Mouse (Mus musculus) layer of hippocampus, postnatal 25 days (tissue): ENCODE data around the gene Jdp2. TPM values are rescaled to one million over a fixed set of nuclear protein-coding genes. Genes with fewer than 3 reads are reported as not detected.
"Not testable (repeated sequence)": the region's sequence is repeated elsewhere in the genome, so short reads cannot be mapped to it uniquely, and the experiment has no call there.

ENCODE experiments used
- DNase-seq, 2 experiments: peaks; one replicate each; pipeline ENCODE4 v3.0.0; 2022; ENCODE audit warnings: mixed read lengths in 2 of 2, low spot score in 1 of 2; ENCODE audit errors: extremely low spot score in 1 of 2
- total RNA-seq, 2 experiments: library from RNA; stranded (reverse); gene quantifications; 2 replicates each; pipeline ENCODE4 v1.2.3; 2021

Jdp2 gene
- total RNA-seq, 2 experiments from 2014 or later, result 40.6 to 42.3 TPM

- DNase-seq, result no peak
Measured at GRCm38 (mm10) chr12:85631196-85631595, 32.4 kb downstream of the Jdp2 start.

GRCm38 (mm10) chr12:85632321-85632720, 33.5 kb downstream of the Jdp2 start:
- DNase-seq, result no peak

DNA sequence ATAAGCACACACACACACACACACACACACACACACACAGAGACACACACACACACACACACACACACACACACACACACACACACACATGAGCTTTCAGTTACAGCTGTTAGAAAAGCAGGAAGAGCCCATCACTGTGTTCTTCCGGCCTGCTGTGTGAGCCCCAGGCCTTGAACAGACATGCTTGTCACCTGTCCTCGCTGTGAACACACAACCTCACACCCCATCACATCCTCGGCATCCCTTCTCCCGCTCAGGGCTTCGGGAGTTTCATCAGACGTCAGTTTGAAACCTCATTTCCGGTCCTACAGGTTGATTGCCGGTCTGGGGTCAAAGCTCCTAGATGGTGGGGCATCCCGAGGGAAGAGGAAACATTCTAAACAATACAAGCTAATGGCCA, 39.1 kb downstream of the Jdp2 start:
- no peak for DNase-seq

DNA sequence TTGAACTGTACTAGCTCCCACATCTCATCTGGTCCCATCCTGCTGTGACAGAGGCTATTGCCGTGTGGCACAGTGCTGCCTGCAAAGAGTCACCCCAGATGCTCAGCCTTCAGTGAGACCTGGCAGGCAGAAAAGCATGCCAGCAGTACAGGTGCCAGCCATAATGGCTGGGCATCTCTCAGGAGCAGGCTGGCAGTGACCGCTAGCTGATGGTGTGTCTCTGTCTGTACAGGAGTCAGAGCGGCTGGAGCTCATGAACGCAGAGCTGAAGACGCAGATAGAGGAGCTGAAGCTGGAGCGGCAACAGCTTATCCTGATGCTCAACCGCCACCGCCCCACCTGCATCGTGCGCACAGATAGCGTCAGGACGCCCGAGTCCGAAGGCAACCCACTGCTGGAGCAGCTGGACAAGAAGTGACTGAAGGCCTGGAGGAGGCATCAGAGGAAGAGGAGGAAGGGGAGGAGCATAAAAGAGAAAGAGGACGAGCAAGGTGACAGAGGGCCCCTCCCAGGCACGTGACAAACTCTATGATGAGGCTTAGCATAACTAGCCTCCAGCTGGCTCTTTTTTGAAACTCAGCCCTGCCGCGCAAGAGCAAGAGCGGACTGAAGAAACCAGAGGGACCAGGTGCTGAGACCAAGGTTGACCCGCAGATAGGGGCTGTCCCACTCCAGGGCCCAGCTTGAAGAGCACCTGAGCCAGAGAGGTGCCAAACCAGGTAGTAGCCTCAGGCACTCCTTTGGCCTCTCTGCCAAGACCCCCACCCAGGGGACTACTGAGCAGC, 39.9 kb downstream of the Jdp2 start:
- no peak for DNase-seq

DNA sequence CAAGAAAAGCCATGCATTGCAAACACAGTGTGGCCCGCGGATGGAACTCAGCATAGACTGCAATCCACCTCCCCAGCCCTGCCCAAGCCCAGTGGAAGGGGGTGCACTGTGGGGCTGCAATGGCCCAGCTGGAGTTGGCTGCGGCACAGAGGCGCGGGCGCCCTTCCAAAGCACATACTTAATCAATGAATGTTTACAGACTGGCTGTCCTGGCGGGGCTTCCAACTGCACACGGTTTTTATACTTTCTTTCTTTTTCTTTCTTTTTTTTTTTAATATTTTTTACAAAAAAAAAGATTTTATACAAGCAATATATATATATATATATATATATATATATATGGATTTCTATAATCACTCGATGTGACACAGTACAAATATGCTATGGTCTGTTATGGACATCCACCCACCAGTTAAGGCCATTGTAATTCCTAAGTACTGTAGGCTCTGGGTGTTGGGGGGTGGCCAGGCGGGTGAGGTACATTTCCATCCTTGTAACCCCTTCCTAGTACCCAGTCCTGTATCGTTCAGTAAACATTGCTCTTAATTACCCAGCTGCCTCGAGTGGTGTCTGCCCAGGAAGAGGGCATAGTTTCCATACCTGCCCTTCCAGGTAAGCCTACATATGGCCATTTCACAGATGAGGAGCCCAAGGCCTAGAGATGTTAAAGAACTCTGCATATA, 40.6 kb downstream of the Jdp2 start:
- peak in 1 of 2 experiments; percentile 53 for DNase-seq

DNA sequence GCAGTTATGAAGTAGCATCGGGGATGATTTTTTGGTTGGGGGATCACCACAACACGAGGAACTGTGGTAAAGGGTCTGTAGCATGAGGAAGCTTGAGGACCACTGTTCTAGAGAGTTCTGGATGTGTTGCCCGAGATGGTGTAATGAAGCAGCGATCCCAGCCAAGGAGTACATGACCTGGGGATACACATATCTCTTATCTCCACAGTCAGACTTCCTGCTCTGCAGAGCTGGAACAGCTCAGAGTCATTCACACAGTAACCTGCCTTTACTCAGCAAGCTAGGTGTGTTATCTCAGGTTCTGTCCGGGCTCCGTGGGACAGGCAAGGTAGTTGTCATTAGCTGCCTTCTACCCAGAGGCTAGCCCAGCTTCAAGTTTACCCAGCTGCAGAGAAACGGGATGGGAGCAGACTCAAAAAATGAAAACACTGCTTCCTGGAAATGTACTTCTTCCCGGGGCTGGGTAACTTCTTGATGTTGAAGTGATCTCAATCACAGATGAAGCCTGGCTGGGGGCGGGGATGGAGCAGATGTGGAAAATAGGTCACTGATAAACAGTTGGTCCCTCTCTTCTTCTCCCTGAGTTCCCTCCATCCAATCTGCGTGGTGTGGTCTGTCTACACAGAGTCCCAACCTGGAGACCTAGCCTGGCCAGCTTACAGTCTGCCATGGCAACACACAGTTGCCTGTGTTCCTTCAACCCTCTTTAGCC, 42.2 kb downstream of the Jdp2 start:
- no peak for DNase-seq

DNA sequence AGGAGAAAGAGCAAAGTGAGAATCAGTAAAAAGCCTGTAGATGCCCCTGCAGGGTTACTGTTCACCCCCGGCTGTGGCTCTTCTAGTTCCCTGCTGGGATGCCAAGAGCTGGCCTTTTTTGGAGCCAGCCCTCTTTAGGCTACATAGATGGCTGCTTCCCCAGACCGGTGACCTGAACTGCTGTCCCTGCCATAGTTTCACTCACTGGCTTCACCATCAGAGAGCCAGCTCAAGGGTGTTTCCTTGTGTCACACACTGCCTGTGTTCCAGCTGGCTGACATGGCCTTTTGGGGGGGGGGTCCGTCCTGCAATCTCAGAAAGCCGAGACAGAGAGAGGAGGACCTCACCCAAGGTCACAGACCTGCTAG, 42.7 kb downstream of the Jdp2 start:
- DNase-seq, result no peak

DNA sequence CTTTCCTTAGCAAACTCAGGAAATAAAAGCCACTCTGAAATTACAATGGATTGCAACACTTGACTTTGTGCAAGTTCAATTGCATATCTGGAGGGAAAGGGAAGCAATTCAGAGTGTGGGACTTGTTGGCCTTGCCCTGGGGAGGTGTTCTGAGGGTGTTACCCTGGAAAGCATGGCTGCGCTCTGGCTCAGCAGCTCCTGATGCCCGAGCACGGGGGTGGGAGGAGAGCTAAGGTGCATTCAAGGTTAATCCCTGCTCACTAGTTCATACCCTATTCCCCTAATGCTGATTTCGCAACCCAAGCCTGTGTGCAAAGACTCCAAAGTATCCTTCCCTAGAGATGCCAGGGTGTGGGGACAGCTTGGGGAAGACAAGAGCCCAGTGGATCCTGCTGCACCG, 44.9 kb downstream of the Jdp2 start:
- DNase-seq, result no peak

- DNase-seq, result peak in 1 of 2 experiments; percentile 53
Measured at GRCm38 (mm10) chr12:85645664-85646063, 46.8 kb downstream of the Jdp2 start.

DNA sequence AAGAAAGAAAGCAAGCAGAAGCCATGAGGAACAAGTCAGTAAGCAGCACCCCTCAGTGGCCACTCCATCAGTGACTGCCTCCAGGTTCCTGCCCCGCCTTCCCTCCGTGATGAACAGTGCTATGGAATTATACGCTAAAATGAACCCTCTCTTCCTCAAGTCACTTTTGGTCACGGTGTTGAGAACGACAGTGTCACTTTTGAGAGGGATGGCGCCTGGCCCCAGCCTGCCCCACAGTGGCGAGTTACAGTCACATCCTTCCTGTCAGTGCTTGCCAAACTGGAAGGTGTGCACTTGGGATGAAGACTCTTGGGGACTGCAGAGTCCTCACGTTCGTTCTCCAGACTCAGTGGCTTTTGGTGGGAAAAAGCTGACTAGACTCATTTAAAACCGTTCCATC, 48.5 kb downstream of the Jdp2 start:
- DNase-seq, result no peak

DNA sequence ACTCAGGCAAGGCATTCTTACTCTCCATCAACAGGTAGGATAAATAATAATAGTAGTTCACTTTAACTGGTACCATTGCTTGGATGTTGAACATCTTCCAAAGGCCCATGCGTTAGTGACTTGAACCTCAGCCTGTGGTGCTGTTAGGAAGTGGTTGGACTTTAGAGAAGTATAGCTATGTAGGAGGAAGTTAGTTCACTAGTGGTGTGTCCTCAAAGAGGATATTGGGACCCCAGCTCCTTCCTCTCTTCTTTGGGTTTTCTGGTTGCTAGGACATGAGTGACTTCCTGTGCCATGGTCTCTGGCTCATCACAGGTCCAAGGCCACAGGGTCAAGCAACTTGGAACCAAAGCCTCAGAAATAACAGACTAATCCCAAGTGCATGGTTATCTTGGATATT, 49.1 kb downstream of the Jdp2 start:
- DNase-seq, result no peak

DNA sequence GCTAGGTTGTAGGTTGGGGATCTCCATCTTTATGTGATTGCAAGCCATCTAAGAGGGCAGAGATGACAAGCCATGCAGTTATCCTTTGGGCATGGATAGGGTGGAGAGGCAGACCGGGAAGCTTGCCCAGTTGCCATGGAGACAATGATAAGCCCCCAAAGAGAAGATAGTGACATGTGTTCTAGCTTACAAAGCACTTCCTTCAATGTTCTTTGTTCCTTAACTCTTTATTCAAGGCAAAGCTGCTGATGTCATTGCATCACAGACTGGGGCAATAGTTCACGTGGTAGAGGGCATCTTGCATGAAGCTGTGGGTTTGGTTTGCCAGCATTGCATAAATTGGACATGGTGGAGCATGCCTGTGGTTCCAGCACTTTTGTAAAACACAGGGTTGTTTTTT, 60.5 kb downstream of the Jdp2 start:
- no peak for DNase-seq

DNA sequence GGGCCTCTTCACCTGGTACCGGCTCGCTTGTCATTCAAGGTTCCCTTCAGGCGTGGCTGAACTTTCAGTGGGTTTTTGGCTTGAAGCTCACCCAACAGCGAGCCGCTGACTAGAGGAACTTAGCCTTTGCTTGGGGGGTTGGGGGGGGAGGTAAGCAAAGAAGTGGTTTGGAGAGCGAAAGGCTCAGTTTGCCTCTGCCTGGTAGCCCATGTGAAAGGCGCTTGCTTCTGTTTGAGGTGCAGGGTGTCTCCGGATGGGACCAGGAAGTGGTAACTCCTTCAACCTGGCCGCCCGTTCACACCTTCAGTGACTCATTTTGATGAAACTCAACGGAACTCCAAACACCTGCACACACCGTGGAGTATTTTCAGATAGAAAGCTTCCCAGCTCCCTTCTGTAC, 62.0 kb downstream of the Jdp2 start:
- no peak for DNase-seq

DNA sequence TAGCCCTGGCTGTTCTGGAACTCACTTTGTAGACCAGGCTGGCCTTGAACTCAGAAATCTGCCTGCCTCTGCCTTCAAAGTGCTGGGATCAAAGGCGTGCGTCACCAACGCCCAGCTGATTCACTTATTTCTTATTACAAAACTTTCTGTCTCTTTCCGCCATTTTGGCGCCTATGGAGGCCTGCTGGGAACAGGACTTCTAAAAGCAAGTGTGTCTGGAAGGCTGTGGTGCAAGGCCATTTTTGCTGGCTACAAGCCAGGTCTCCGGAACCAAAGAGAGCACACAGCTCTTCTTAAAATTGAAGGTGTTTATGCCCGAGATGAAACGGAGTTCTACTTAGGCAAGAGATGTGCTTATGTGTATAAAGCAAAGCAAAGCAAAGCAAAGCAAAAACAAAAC, 63.4 kb downstream of the Jdp2 start:
- not testable (repeated sequence) for DNase-seq

DNA sequence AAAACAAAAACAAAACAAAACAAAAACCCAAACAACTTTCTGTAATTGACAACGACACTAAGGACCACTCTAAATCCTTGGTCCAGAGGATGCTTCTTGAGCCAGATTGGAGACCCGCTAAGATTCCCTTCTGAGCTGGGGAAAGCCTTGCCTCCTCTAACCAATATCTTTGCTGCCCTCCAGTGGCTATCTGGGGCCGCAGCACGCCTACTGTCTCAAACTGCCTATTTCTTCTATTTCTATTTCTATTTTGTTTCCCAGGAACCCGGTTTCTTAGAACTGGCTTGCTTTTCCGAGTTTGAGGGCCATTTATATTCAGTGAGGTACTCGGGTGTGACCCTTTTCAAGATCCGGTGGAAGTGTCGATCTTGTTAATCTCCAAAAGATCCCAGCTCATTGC, 64.1 kb downstream of the Jdp2 start:
- peak; percentile 60 to 81 for DNase-seq

- no peak for DNase-seq
Measured at GRCm38 (mm10) chr12:85666112-85666511, 67.3 kb downstream of the Jdp2 start.

GRCm38 (mm10) chr12:85667071-85667470, 68.2 kb downstream of the Jdp2 start:
- DNase-seq, result no peak

DNA sequence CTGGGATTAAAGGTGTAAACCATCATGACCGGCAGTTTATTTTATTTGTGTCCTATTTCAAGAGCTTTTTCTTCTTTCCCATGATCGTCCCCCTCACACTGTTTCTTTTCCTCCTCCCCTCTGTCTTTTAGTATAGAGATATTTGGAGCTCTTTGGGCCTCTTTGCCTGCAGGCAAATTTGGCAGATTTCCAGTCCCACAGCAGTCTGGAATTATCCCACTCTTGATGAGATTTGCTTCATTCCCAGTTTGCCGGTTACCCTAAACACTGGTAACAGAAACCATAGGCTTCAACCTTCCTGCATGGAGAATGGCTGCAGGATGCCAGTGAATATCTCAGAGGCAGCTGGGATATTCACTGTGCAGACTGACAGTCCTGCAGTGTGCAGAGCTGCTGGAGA, 69.9 kb downstream of the Jdp2 start:
- no peak for DNase-seq

DNA sequence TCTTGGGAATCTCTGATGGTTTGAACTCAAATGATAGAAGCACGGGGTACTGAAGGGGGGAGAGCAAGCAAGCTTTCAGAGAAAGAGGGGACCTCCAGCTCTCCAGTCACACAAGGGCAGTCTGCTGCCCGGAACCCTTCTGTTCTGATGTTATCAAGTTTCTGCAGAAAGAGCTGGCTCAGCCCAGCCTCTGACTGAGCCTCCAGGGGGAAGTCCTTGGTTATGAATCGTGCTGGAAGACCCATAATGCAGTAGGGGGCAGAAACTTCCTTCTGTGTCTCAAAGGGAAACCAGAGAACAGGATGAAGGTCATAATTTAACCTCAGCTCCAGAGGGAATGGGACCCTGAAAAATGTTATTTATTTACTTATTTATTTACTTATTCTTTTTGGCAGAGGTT, 71.3 kb downstream of the Jdp2 start:
- no peak for DNase-seq

DNA sequence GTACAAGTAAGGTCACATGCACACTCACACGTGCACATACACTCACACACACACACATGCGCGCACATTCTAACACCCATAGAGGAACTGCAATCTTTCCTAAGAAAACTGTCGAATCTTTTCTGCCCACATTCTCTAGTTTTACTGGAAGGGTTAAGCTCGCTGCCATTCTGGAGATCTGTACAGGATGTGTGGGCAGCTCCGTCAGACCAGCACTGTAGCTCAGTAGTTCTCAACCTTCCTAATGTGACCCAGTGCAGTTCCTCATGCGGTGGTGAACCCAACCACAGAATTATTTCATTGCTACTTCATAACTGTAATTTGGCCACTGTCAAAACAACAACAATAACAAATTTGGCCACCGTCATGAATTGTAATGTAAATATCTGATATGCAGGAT, 75.1 kb downstream of the Jdp2 start:
- DNase-seq, result no peak

DNA sequence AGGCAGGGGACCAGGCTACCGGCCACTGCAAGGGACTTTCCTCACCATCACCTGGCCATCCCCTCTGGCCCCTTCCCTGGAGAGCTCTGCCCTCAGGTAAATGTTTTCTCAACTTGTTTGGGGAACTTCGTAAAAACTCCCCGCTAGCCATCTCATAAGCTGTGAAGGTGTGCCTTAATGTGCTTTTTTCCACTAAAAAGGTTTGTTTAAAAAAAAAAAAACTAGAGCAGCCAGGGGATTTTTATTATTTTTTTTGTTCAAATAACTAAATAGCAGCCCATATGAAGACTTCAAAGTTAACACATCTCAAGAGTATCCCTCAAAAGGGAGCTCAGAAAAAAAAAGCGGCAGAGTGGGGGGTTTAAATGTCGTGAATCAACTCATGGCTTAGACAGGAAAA, 80.3 kb downstream of the Jdp2 start:
- no peak for DNase-seq

GRCm38 (mm10) chr12:85679808-85680207, 81.0 kb downstream of the Jdp2 start:
- DNase-seq, result no peak
